Mouse (Mus musculus): ENCODE results near the gene Cfap77.

GRCm38 (mm10) chr2:28997161-28997834, 57.6 kb downstream of the Cfap77 start:
- TF ChIP-seq CTCF (IDR thresholded peaks at IDR 0.05; ENCODE audit: control insufficient read depth, insufficient read depth, insufficient read length) (no peak), MAX (IDR thresholded peaks at IDR 0.05) (no peak), MYOG (IDR thresholded peaks at IDR 0.05; ENCODE audit: control insufficient read depth, extremely low read depth, insufficient read length) (no peak), USF1 (IDR thresholded peaks at IDR 0.05; ENCODE audit: low read depth) (no peak), CEBPB (IDR thresholded peaks at IDR 0.05; ENCODE audit: low read depth) (no peak)
